Mouse (Mus musculus) embryonic facial prominence, embryonic 13.5 days (tissue): ENCODE data around the gene D130043K22Rik. TPM values are rescaled to one million over a fixed set of nuclear protein-coding genes. Genes with fewer than 3 reads are reported as not detected.
A peak's percentile ranks its signal among the peaks of the same experiment; 100 is the strongest.

Experiments
- ATAC-seq: fragments of 200-750 bp; cut with Nextera tagmentation; 2 replicates; pipeline ENCODE4 v1.8.0; 2017; ENCODE audit warnings: low read depth; ENCODE audit not compliant: insufficient number of reproducible peaks, insufficient read depth, low FRiP score, low TSS enrichment
- H3K27ac ChIP-seq: fragments of 300-500 bp; sonication (generic); 2 replicates; pipeline ENCODE4 v1.5.1; 2015; ENCODE audit warnings: moderate library complexity, mild to moderate bottlenecking, inconsistent platforms
- H3K27me3 ChIP-seq: fragments of 300-500 bp; sonication (generic); 2 replicates; pipeline ENCODE4 v1.6.1; 2015; ENCODE audit warnings: mild to moderate bottlenecking, inconsistent platforms
- H3K36me3 ChIP-seq: fragments of 300-500 bp; sonication (generic); 2 replicates; pipeline ENCODE4 v1.6.1; 2015; ENCODE audit warnings: mild to moderate bottlenecking, inconsistent platforms
- H3K4me1 ChIP-seq: fragments of 300-500 bp; sonication (generic); 2 replicates; pipeline ENCODE4 v1.6.1; 2015; ENCODE audit warnings: inconsistent platforms
- H3K4me2 ChIP-seq: fragments of 300-500 bp; sonication (generic); 2 replicates; pipeline ENCODE4 v1.6.1; 2015; ENCODE audit warnings: moderate library complexity, mild to moderate bottlenecking, inconsistent platforms
- H3K4me3 ChIP-seq: fragments of 300-500 bp; sonication (generic); 2 replicates; pipeline ENCODE4 v1.5.1; 2015; ENCODE audit warnings: mild to moderate bottlenecking, inconsistent platforms
- H3K9ac ChIP-seq: fragments of 300-500 bp; sonication (generic); 2 replicates; pipeline ENCODE4 v1.6.1; 2015; ENCODE audit warnings: mild to moderate bottlenecking, inconsistent platforms
- H3K9me3 ChIP-seq: fragments of 300-500 bp; sonication (generic); 2 replicates; pipeline ENCODE4 v1.6.1; 2016; ENCODE audit warnings: inconsistent platforms
- WGBS: fragments of 180-500 bp; shearing (Covaris S2); methylation state at CpG from one replicate; pipeline ENCODE4 v1.1.7; 2015; ENCODE audit warnings: mixed read lengths; 5-methylcytosine and 5-hydroxymethylcytosine counted together
- polyA plus RNA-seq: library from polyadenylated mRNA; unstranded; fragments of >200 nt; fragmentation: Nextera tagmentation; extraction: Ambion mirVana; gene quantifications from 2 replicates; pipeline ENCODE4 v1.2.1, GENCODE M21; 2015

The D130043K22Rik gene
- polyA plus RNA-seq, 1 experiment from 2014 or later: 0.22 TPM

- H3K27ac ChIP-seq: no peak overlapping the region
- H3K36me3 ChIP-seq: peaks cover 58% of the 10 kb centered on the region
- H3K9ac ChIP-seq: no peak overlapping the region
- no peak overlapping the region for H3K4me2 ChIP-seq
- H3K9me3 ChIP-seq: no peaks in the 10 kb centered on the region
- 73% methylated on average over 1 of the region's 1 CpGs for WGBS
- ATAC-seq: no peak
- H3K4me1 ChIP-seq: no peaks in the 10 kb centered on the region
- no peak overlapping the region for H3K4me3 ChIP-seq
- H3K27me3 ChIP-seq: no peaks in the 10 kb centered on the region
Measured at GRCm38 (mm10) chr13:24814616-24815015, 30.3 kb upstream of the D130043K22Rik start.

GRCm38 (mm10) chr13:24816125-24817092 lies 28.5 kb upstream of the D130043K22Rik start:
- no peaks in the 10 kb centered on the region for H3K4me1 ChIP-seq
- no peaks in the 10 kb centered on the region for H3K9me3 ChIP-seq
- ATAC-seq: peak; percentile 79
- H3K27ac ChIP-seq: no peak overlapping the region
- no peak overlapping the region for H3K4me3 ChIP-seq
- WGBS: 63% methylated on average over 4 of the region's 4 CpGs
- no peak overlapping the region for H3K9ac ChIP-seq
- H3K36me3 ChIP-seq: peaks cover 40% of the 10 kb centered on the region
- no peak overlapping the region for H3K4me2 ChIP-seq
- H3K27me3 ChIP-seq: no peaks in the 10 kb centered on the region

- no peak overlapping the region for H3K27ac ChIP-seq
- H3K4me3 ChIP-seq: no peak overlapping the region
- H3K4me2 ChIP-seq: no peak overlapping the region
- no peaks in the 10 kb centered on the region for H3K27me3 ChIP-seq
- H3K4me1 ChIP-seq: no peaks in the 10 kb centered on the region
- ATAC-seq: no peak
- H3K9ac ChIP-seq: no peak overlapping the region
- 90% methylated on average over 1 of the region's 1 CpGs for WGBS
- no peaks in the 10 kb centered on the region for H3K9me3 ChIP-seq
- H3K36me3 ChIP-seq: peaks cover 11% of the 10 kb centered on the region
Measured at GRCm38 (mm10) chr13:24819931-24820330, 25.0 kb upstream of the D130043K22Rik start.

GRCm38 (mm10) chr13:24822663-24823343 lies 22.1 kb upstream of the D130043K22Rik start:
- no peak overlapping the region for H3K27ac ChIP-seq

GRCm38 (mm10) chr13:24824647-24825046 lies 20.3 kb upstream of the D130043K22Rik start:
- no peak for ATAC-seq
- WGBS: 85% methylated on average over 4 of the region's 4 CpGs

More at GRCm38 (mm10) chr13:24822663-24823343, 22.1 kb upstream of the D130043K22Rik start:
- Histone ChIP-seq H3K9ac (no peak overlapping the region), H3K4me2 (no peak overlapping the region), H3K4me3 (no peak overlapping the region), H3K36me3 (peaks cover 8% of the 10 kb centered on the region), H3K27me3 (no peaks in the 10 kb centered on the region), H3K4me1 (peaks cover 4% of the 10 kb centered on the region; the same call in 1 of the 2 replicates), H3K9me3 (no peaks in the 10 kb centered on the region)
- no peak for ATAC-seq
- WGBS: 87% methylated on average over 16 of the region's 16 CpGs

GRCm38 (mm10) chr13:24825587-24825986 lies 19.3 kb upstream of the D130043K22Rik start:
- no peaks in the 10 kb centered on the region for H3K36me3 ChIP-seq
- 92% methylated on average over 4 of the region's 4 CpGs for WGBS

More at GRCm38 (mm10) chr13:24824647-24825046, 20.3 kb upstream of the D130043K22Rik start:
- Histone ChIP-seq H3K4me1 (peaks cover 4% of the 10 kb centered on the region; the same call in 1 of the 2 replicates), H3K4me2 (no peak overlapping the region), H3K9me3 (no peaks in the 10 kb centered on the region), H3K27ac (no peak overlapping the region), H3K36me3 (no peaks in the 10 kb centered on the region), H3K9ac (no peak overlapping the region), H3K27me3 (no peaks in the 10 kb centered on the region), H3K4me3 (no peak overlapping the region)

GRCm38 (mm10) chr13:24826116-24826515 lies 18.8 kb upstream of the D130043K22Rik start:
- peaks cover 7% of the 10 kb centered on the region; the same call in 1 of the 2 replicates for H3K4me1 ChIP-seq
- H3K27ac ChIP-seq: no peak overlapping the region
- WGBS: 85% methylated on average over 7 of the region's 7 CpGs
- H3K9me3 ChIP-seq: no peaks in the 10 kb centered on the region
- no peak overlapping the region for H3K4me2 ChIP-seq
- no peaks in the 10 kb centered on the region for H3K27me3 ChIP-seq
- H3K9ac ChIP-seq: no peak overlapping the region
- ATAC-seq: no peak
- no peaks in the 10 kb centered on the region for H3K36me3 ChIP-seq
- H3K4me3 ChIP-seq: no peak overlapping the region

More at GRCm38 (mm10) chr13:24825587-24825986, 19.3 kb upstream of the D130043K22Rik start:
- H3K27ac ChIP-seq: no peak overlapping the region
- no peak overlapping the region for H3K9ac ChIP-seq
- H3K4me1 ChIP-seq: peaks cover 5% of the 10 kb centered on the region; the same call in 1 of the 2 replicates
- no peak for ATAC-seq
- H3K4me3 ChIP-seq: no peak overlapping the region
- H3K4me2 ChIP-seq: no peak overlapping the region
- H3K27me3 ChIP-seq: no peaks in the 10 kb centered on the region
- H3K9me3 ChIP-seq: no peaks in the 10 kb centered on the region

- Histone ChIP-seq H3K36me3 (no peaks in the 10 kb centered on the region), H3K27ac (peak overlapping the region; percentile 80), H3K27me3 (no peaks in the 10 kb centered on the region), H3K9me3 (no peaks in the 10 kb centered on the region), H3K4me3 (peak overlapping the region; percentile 99), H3K4me1 (peaks cover 25% of the 10 kb centered on the region), H3K4me2 (peak overlapping the region; percentile 77), H3K9ac (peak overlapping the region; percentile 96)
- no peak for ATAC-seq
- 1% methylated on average over 20 of the region's 20 CpGs for WGBS
Measured at GRCm38 (mm10) chr13:24830756-24831352, 14.1 kb upstream of the D130043K22Rik start.

- no peaks in the 10 kb centered on the region for H3K27me3 ChIP-seq
- peak within 1 kb of the TSS; percentile 99 for H3K4me3 ChIP-seq
- H3K9ac ChIP-seq: peak within 1 kb of the TSS; percentile 96
- peak within 1 kb of the TSS; percentile 92 for H3K27ac ChIP-seq
- H3K4me2 ChIP-seq: peak within 1 kb of the TSS; percentile 77
- peak; percentile 96 for ATAC-seq
- no peaks in the 10 kb centered on the region for H3K9me3 ChIP-seq
- under 1% methylated on average over 88 of the region's 90 CpGs for WGBS
- H3K4me1 ChIP-seq: peaks cover 25% of the 10 kb centered on the region
- 0 out of 2 replicates have a peak, but pooled peaks cover 6% of the 10 kb centered on the region for H3K36me3 ChIP-seq
Measured at GRCm38 (mm10) chr13:24831353-24832130, 13.4 kb upstream of the D130043K22Rik start, which contains the start of the genes Acot13 and Tdp2. Gene Acot13 (minus strand): TSS chr13:24831540. Gene Tdp2 (plus strand): TSS chr13:24831679.

- peaks cover 8% of the 10 kb centered on the region for H3K36me3 ChIP-seq
- WGBS: 4% methylated on average over 21 of the region's 21 CpGs
Measured at GRCm38 (mm10) chr13:24832131-24832810, 12.7 kb upstream of the D130043K22Rik start.

More at GRCm38 (mm10) chr13:24832131-24832810, 12.7 kb upstream of the D130043K22Rik start:
- Histone ChIP-seq H3K27me3 (no peaks in the 10 kb centered on the region), H3K9me3 (no peaks in the 10 kb centered on the region), H3K4me1 (peaks cover 24% of the 10 kb centered on the region), H3K4me3 (peak overlapping the region; percentile 99), H3K9ac (peak overlapping the region; percentile 96), H3K27ac (peak overlapping the region; percentile 92), H3K4me2 (peak overlapping the region; percentile 77)
- no peak for ATAC-seq
